9 mouse cellular contexts compared by ENCODE assay signal in the genomic region with DNA sequence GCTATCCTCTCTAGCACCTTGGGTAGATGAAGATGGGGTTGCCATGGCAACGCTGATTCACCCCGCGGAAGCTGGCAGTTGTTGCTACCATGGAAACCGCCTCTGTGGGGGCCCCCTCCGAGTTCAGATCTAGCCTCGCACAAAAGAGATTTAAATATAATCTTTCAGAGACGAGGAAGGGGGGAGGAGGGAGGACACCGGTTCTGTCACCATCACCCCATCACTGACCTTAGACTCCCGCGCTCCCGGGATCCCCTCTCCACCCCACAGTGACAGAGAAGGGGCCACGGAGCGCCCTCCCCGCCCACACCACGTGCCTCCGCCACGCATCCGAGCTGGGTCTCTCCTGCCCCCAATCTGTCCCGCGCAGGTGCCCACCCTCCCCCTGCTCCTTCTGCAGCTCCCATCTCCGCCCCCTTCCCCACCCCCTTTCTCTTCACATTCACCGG. TPM values are rescaled to one million over a fixed set of nuclear protein-coding genes. Genes with fewer than 3 reads are reported as not detected.
DNase-seq lines count a peak whose midpoint lies in the region; ATAC-seq and TF ChIP-seq lines count a peak whose summit lies in the region.
"Had no signal": no experiment of that assay in that cellular context is flagged by ENCODE, and none has a peak within 500 bp of the region (broad histone marks: within the 10 kb centered on the region; RNA-seq: fewer than 3 reads in every experiment).

No protein-coding gene starts in this region.

- WGBS in forebrain, embryonic 16.5 days = under 1% methylated on average over 22 of the region's 22 CpGs
- under 1% methylated on average over 22 of the region's 22 CpGs for WGBS in neural tube, embryonic 15.5 days
- 3% methylated on average over 21 of the region's 22 CpGs for WGBS in intestine, postnatal 0 days

- H3K9ac ChIP-seq in forebrain, embryonic 16.5 days (replicated peaks; ENCODE audit: low read depth, low read length) = peak overlapping the region; percentile 66
- peak overlapping the region; percentile 57 for H3K9ac ChIP-seq in neural tube, embryonic 15.5 days (replicated peaks)
- no peak overlapping the region for H3K9ac ChIP-seq in intestine, postnatal 0 days (ENCODE audit: low read depth, low read length)

- 0 out of 2 replicates have a peak, but pooled peaks have one; percentile 49 for ATAC-seq in cerebellum, adult (ENCODE audit: insufficient number of reproducible peaks, low FRiP score, low TSS enrichment)
- ATAC-seq in forebrain, embryonic 16.5 days = peak; percentile 88
- peak; percentile 89 for ATAC-seq in neural tube, embryonic 15.5 days (ENCODE audit: low FRiP score)
- ATAC-seq in intestine, postnatal 0 days = no peak

- peak overlapping the region; percentile 88 for H3K27ac ChIP-seq in forebrain, embryonic 16.5 days (ENCODE audit: low read length)
- peak overlapping the region; percentile 85 for H3K27ac ChIP-seq in neural tube, embryonic 15.5 days (replicated peaks)
- no peak overlapping the region for H3K27ac ChIP-seq in intestine, postnatal 0 days (ENCODE audit: low read depth, low read length)

- no peaks in the 10 kb centered on the region for H3K27me3 ChIP-seq in forebrain, embryonic 16.5 days (replicated peaks; ENCODE audit: control insufficient read depth, insufficient read depth, low read length)
- no peaks in the 10 kb centered on the region for H3K27me3 ChIP-seq in neural tube, embryonic 15.5 days (replicated peaks)
- peaks cover 51% of the 10 kb centered on the region for H3K27me3 ChIP-seq in intestine, postnatal 0 days (replicated peaks; ENCODE audit: control insufficient read depth, insufficient read depth, low read length)

- H3K9me3 ChIP-seq in forebrain, embryonic 16.5 days (ENCODE audit: control insufficient read depth, low read length) = no peaks in the 10 kb centered on the region
- H3K9me3 ChIP-seq in neural tube, embryonic 15.5 days (replicated peaks) = no peaks in the 10 kb centered on the region
- H3K9me3 ChIP-seq in intestine, postnatal 0 days (ENCODE audit: control insufficient read depth) = no peaks in the 10 kb centered on the region

- H3K4me3 ChIP-seq in forebrain, embryonic 16.5 days (replicated peaks; ENCODE audit: low read length) = peak overlapping the region; percentile 46
- H3K4me3 ChIP-seq in neural tube, embryonic 15.5 days (replicated peaks) = peak overlapping the region; percentile 41
- no peak overlapping the region for H3K4me3 ChIP-seq in intestine, postnatal 0 days (ENCODE audit: low read depth, low read length)
- H3K4me3 ChIP-seq: erythroblast, embryonic 14.5 days had no signal

- H3K4me1 ChIP-seq in forebrain, embryonic 16.5 days (replicated peaks; ENCODE audit: control insufficient read depth, insufficient read depth, low read length) = peaks cover 56% of the 10 kb centered on the region
- H3K4me1 ChIP-seq in neural tube, embryonic 15.5 days = peaks cover 51% of the 10 kb centered on the region
- no peaks in the 10 kb centered on the region for H3K4me1 ChIP-seq in intestine, postnatal 0 days (replicated peaks; ENCODE audit: control insufficient read depth, insufficient read depth, low read length)

- no peaks in the 10 kb centered on the region for H3K36me3 ChIP-seq in forebrain, embryonic 16.5 days (ENCODE audit: control insufficient read depth, insufficient read depth)
- peaks cover 30% of the 10 kb centered on the region for H3K36me3 ChIP-seq in neural tube, embryonic 15.5 days
- H3K36me3 ChIP-seq in intestine, postnatal 0 days (ENCODE audit: control insufficient read depth, insufficient read depth) = no peaks in the 10 kb centered on the region

- H3K4me2 ChIP-seq in forebrain, embryonic 16.5 days (ENCODE audit: low read length) = peak overlapping the region; percentile 70
- H3K4me2 ChIP-seq in neural tube, embryonic 15.5 days = peak overlapping the region; percentile 75
- no peak overlapping the region for H3K4me2 ChIP-seq in intestine, postnatal 0 days (replicated peaks; ENCODE audit: low read depth)

- TF ChIP-seq CTCF in intestine, postnatal 0 days (IDR thresholded peaks at IDR 0.05; ENCODE audit: low read depth) = no peak

- no peak for DNase-seq in cerebellum, adult 11 months
- DNase-seq in left cerebral cortex, adult 18-20 months (ENCODE audit: low spot score in 2 of 2) = peak; percentile 92
- no peak for DNase-seq in adrenal gland, postnatal 36 days
- DNase-seq in heart, adult 18-20 months = no peak

RNA-seq across cellular contexts. Expression of gene Celf5, which starts 9.5 kb away (rescaled TPM):
- 75.3 and 93.0 TPM in 2 replicates for polyA plus RNA-seq in forebrain, embryonic 16.5 days (2015; fragmentation: Nextera tagmentation; extraction: Ambion mirVana)
- 100 to 1,000 TPM; 242 to 259 TPM for total RNA-seq in left cerebral cortex, adult 18-20 months (2021)
- 54.8 and 62.5 TPM in 2 replicates for polyA plus RNA-seq in neural tube, embryonic 15.5 days (2015; fragmentation: Nextera tagmentation; extraction: Ambion mirVana)
- 1 to 10 TPM in 1 of 2 experiments, under 1 TPM in 1; 0.20 to 1.2 TPM for total RNA-seq in adrenal gland, postnatal 36 days (2021)
- total RNA-seq in heart, adult 18-20 months (2021) = under 1 TPM; 0.17 to 0.21 TPM
- 0.76 and 1.0 TPM in 2 replicates for polyA plus RNA-seq in intestine, postnatal 0 days (2015; fragmentation: Nextera tagmentation; extraction: Ambion mirVana)
- polyA plus RNA-seq: erythroblast, embryonic 14.5 days had no signal

RNA-seq across cellular contexts. Expression of gene Nfic, which starts 17.6 kb away (rescaled TPM):
- 25.4 and 27.0 TPM in 2 replicates for polyA plus RNA-seq in forebrain, embryonic 16.5 days (2015; fragmentation: Nextera tagmentation; extraction: Ambion mirVana)
- 10 to 100 TPM; 84.7 to 91.7 TPM for total RNA-seq in left cerebral cortex, adult 18-20 months (2021)
- 35.0 and 35.8 TPM in 2 replicates for polyA plus RNA-seq in neural tube, embryonic 15.5 days (2015; fragmentation: Nextera tagmentation; extraction: Ambion mirVana)
- total RNA-seq in adrenal gland, postnatal 36 days (2021) = 100 to 1,000 TPM in 1 of 2 experiments, 10 to 100 TPM in 1; 93.2 to 114 TPM
- total RNA-seq in heart, adult 18-20 months (2021) = 10 to 100 TPM; 91.0 to 93.4 TPM
- polyA plus RNA-seq in intestine, postnatal 0 days (2015; fragmentation: Nextera tagmentation; extraction: Ambion mirVana) = 29.2 and 35.1 TPM in 2 replicates

RNA-seq across cellular contexts. Expression of gene Ncln, which starts 23.2 kb away (rescaled TPM):
- 70.4 and 80.9 TPM in 2 replicates for polyA plus RNA-seq in forebrain, embryonic 16.5 days (2015; fragmentation: Nextera tagmentation; extraction: Ambion mirVana)
- total RNA-seq in left cerebral cortex, adult 18-20 months (2021) = 10 to 100 TPM; 68.1 to 85.1 TPM
- 68.5 and 70.3 TPM in 2 replicates for polyA plus RNA-seq in neural tube, embryonic 15.5 days (2015; fragmentation: Nextera tagmentation; extraction: Ambion mirVana)
- total RNA-seq in adrenal gland, postnatal 36 days (2021) = 100 to 1,000 TPM; 123 to 125 TPM
- 10 to 100 TPM; 61.9 to 64.3 TPM for total RNA-seq in heart, adult 18-20 months (2021)
- polyA plus RNA-seq in intestine, postnatal 0 days (2015; fragmentation: Nextera tagmentation; extraction: Ambion mirVana) = 58.6 and 61.1 TPM in 2 replicates

RNA-seq across cellular contexts. Expression of gene S1pr4, which starts 26.9 kb away (rescaled TPM):
- 0.40 and 0.53 TPM in 2 replicates for polyA plus RNA-seq in forebrain, embryonic 16.5 days (2015; fragmentation: Nextera tagmentation; extraction: Ambion mirVana)
- under 1 TPM; 0.58 to 0.82 TPM for total RNA-seq in left cerebral cortex, adult 18-20 months (2021)
- 0.69 and 2.1 TPM in 2 replicates for polyA plus RNA-seq in neural tube, embryonic 15.5 days (2015; fragmentation: Nextera tagmentation; extraction: Ambion mirVana)
- 1 to 10 TPM; 1.1 to 1.2 TPM for total RNA-seq in adrenal gland, postnatal 36 days (2021)
- total RNA-seq in heart, adult 18-20 months (2021) = 1 to 10 TPM; 1.2 to 2.8 TPM
- polyA plus RNA-seq in intestine, postnatal 0 days (2015; fragmentation: Nextera tagmentation; extraction: Ambion mirVana) = 0.50 and 0.74 TPM in 2 replicates

RNA-seq across cellular contexts. Expression of gene Gna15, which starts 51.0 kb away (rescaled TPM):
- 0.42 and 0.76 TPM in 2 replicates for polyA plus RNA-seq in forebrain, embryonic 16.5 days (2015; fragmentation: Nextera tagmentation; extraction: Ambion mirVana)
- total RNA-seq in left cerebral cortex, adult 18-20 months (2021) = 1 to 10 TPM; 2.6 to 3.5 TPM
- polyA plus RNA-seq in neural tube, embryonic 15.5 days (2015; fragmentation: Nextera tagmentation; extraction: Ambion mirVana) = 1.7 and 2.6 TPM in 2 replicates
- 1 to 10 TPM; 1.0 to 1.3 TPM for total RNA-seq in adrenal gland, postnatal 36 days (2021)
- total RNA-seq in heart, adult 18-20 months (2021) = 1 to 10 TPM; 1.4 to 1.5 TPM
- 0.64 and 0.78 TPM in 2 replicates for polyA plus RNA-seq in intestine, postnatal 0 days (2015; fragmentation: Nextera tagmentation; extraction: Ambion mirVana)

Comparison
In these comparisons a context has a peak if more than half of its experiments do, and no peak if none do; other contexts are left out.
1. DNase-seq: peak in left cerebral cortex, adult 18-20 months (2 of 2); none in cerebellum, adult 11 months (single experiment), adrenal gland, postnatal 36 days (0 of 2) and heart, adult 18-20 months (0 of 2).
2. RNA of gene Celf5, which starts 9.5 kb away (total RNA-seq): 242 to 259 TPM in left cerebral cortex, adult 18-20 months; 0.20 to 1.2 TPM in adrenal gland, postnatal 36 days and 0.17 to 0.21 TPM in heart, adult 18-20 months; every median in the first group is over 100 times any median in the second.